Mouse (Mus musculus) lung, postnatal 4 days (tissue): Measurements from ENCODE around the gene Smim5.
A peak's percentile ranks its signal among the peaks of the same experiment; 100 is the strongest.

ENCODE experiments used
- DNase-seq, 2 experiments: peaks; one replicate each; pipeline ENCODE4 v3.0.0; 2021

The Smim5 gene

GRCm38 (mm10) chr11:115931235-115931634 is 31.5 kb downstream of the Smim5 start:
- DNase-seq = no peak

GRCm38 (mm10) chr11:115933108-115933746 is 33.5 kb downstream of the Smim5 start, which contains the start of the genes Sap30bp and Recql5:
Gene Sap30bp (plus strand): TSS chr11:115933282.
Gene Recql5 (minus strand): TSS chr11:115933477.
- DNase-seq = peak; percentile 97 to 98

GRCm38 (mm10) chr11:115933747-115934110 is 34.0 kb downstream of the Smim5 start:
- no peak for DNase-seq

GRCm38 (mm10) chr11:115939690-115940329 is 40.0 kb downstream of the Smim5 start:
- DNase-seq = peak in 1 of 2 experiments; percentile 66

GRCm38 (mm10) chr11:115941980-115942379 is 42.2 kb downstream of the Smim5 start:
- no peak for DNase-seq

GRCm38 (mm10) chr11:115945247-115945646 is 45.5 kb downstream of the Smim5 start:
- DNase-seq = no peak

GRCm38 (mm10) chr11:115946221-115946828 is 46.6 kb downstream of the Smim5 start:
- DNase-seq = peak in 1 of 2 experiments; percentile 45

GRCm38 (mm10) chr11:115948316-115948715 is 48.5 kb downstream of the Smim5 start:
- DNase-seq = no peak

GRCm38 (mm10) chr11:115950719-115951118 is 51.0 kb downstream of the Smim5 start:
- no peak for DNase-seq

GRCm38 (mm10) chr11:115954712-115955111 is 54.9 kb downstream of the Smim5 start:
- no peak for DNase-seq

- DNase-seq = no peak
Measured at GRCm38 (mm10) chr11:115955195-115955858, 55.6 kb downstream of the Smim5 start.
